9 mouse cellular contexts compared by ENCODE assay signal in genomic region chr6:120837152-120837530, GRCm38 (mm10). TPM values are rescaled to one million over a fixed set of nuclear protein-coding genes. Genes with fewer than 3 reads are reported as not detected.
DNase-seq lines count a peak whose midpoint lies in the region; ATAC-seq and TF ChIP-seq lines count a peak whose summit lies in the region.
"Had no signal": no experiment of that assay in that cellular context is flagged by ENCODE, and none has a peak within 500 bp of the region (broad histone marks: within the 10 kb centered on the region; RNA-seq: fewer than 3 reads in every experiment).

No protein-coding gene starts in this region.

- peak overlapping the region; percentile 65 for H3K4me2 ChIP-seq in embryonic facial prominence, embryonic 11.5 days (ENCODE audit: low read depth, low read length)
- peak overlapping the region; percentile 60 for H3K4me2 ChIP-seq in intestine, embryonic 16.5 days (ENCODE audit: low read depth, low read length)
- H3K4me2 ChIP-seq in neural tube, embryonic 13.5 days = peak overlapping the region; percentile 74

- no peak for DNase-seq in layer of hippocampus, adult 2 months (ENCODE audit: low spot score in 2 of 2)
- no peak for DNase-seq in layer of hippocampus, postnatal 14 days (ENCODE audit: low spot score in 2 of 2)
- DNase-seq in embryonic facial prominence, embryonic 11.5 days (ENCODE audit: low spot score) = no peak
- DNase-seq in B cell, adult 2 months = no peak
- DNase-seq in layer of hippocampus, adult 18-20 months (ENCODE audit: low spot score in 2 of 2) = no peak
- DNase-seq in spleen, postnatal 36 days (ENCODE audit: low spot score in 2 of 2) = no peak
- DNase-seq: gastrocnemius, postnatal 36 days had no signal

- no peaks in the 10 kb centered on the region for H3K4me1 ChIP-seq in embryonic facial prominence, embryonic 11.5 days (ENCODE audit: control insufficient read depth, insufficient read depth, low read length)
- peaks cover 3% of the 10 kb centered on the region; the same call in 1 of the 2 replicates for H3K4me1 ChIP-seq in intestine, embryonic 16.5 days (ENCODE audit: control insufficient read depth, insufficient read depth, low read length)
- peaks cover 19% of the 10 kb centered on the region for H3K4me1 ChIP-seq in neural tube, embryonic 13.5 days (replicated peaks)

- H3K27me3 ChIP-seq in embryonic facial prominence, embryonic 11.5 days (ENCODE audit: control insufficient read depth, insufficient read depth, low read length) = no peaks in the 10 kb centered on the region
- H3K27me3 ChIP-seq in intestine, embryonic 16.5 days (replicated peaks; ENCODE audit: control insufficient read depth, insufficient read depth, low read length) = no peaks in the 10 kb centered on the region
- no peaks in the 10 kb centered on the region for H3K27me3 ChIP-seq in neural tube, embryonic 13.5 days

- no peak overlapping the region for H3K9ac ChIP-seq in embryonic facial prominence, embryonic 11.5 days (replicated peaks; ENCODE audit: low read length)
- peak overlapping the region; percentile 97 for H3K9ac ChIP-seq in intestine, embryonic 16.5 days (ENCODE audit: low read depth, low read length)
- H3K9ac ChIP-seq in neural tube, embryonic 13.5 days = peak overlapping the region; percentile 97

- TF ChIP-seq CTCF in layer of hippocampus, adult 2 months (conservative IDR thresholded peaks at IDR 0.05) = no peak

- no peaks in the 10 kb centered on the region; the same call in 1 of the 2 replicates for H3K36me3 ChIP-seq in embryonic facial prominence, embryonic 11.5 days (replicated peaks; ENCODE audit: control insufficient read depth, insufficient read depth, low read depth, low read length)
- H3K36me3 ChIP-seq in intestine, embryonic 16.5 days (ENCODE audit: control insufficient read depth, insufficient read depth, low read length) = no peaks in the 10 kb centered on the region
- 0 out of 2 replicates have a peak, but pooled peaks cover 6% of the 10 kb centered on the region for H3K36me3 ChIP-seq in neural tube, embryonic 13.5 days

- 0 out of 2 replicates have a peak overlapping the region, but pooled peaks have one; percentile 32 for H3K27ac ChIP-seq in layer of hippocampus, adult 2 months
- H3K27ac ChIP-seq in embryonic facial prominence, embryonic 11.5 days (replicated peaks; ENCODE audit: low read depth, low read length) = no peak overlapping the region
- H3K27ac ChIP-seq in intestine, embryonic 16.5 days (ENCODE audit: low read length) = no peak overlapping the region
- H3K27ac ChIP-seq in neural tube, embryonic 13.5 days (replicated peaks) = no peak overlapping the region

- WGBS in embryonic facial prominence, embryonic 11.5 days = 72% methylated on average over 1 of the region's 1 CpGs
- WGBS in intestine, embryonic 16.5 days = 50% methylated on average over 1 of the region's 1 CpGs
- 77% methylated on average over 1 of the region's 1 CpGs for WGBS in neural tube, embryonic 13.5 days

- no peak for ATAC-seq in embryonic facial prominence, embryonic 11.5 days (replicated peaks; ENCODE audit: insufficient number of reproducible peaks, low FRiP score, low TSS enrichment, low read depth)
- no peak for ATAC-seq in intestine, embryonic 16.5 days
- no peak for ATAC-seq in neural tube, embryonic 13.5 days (ENCODE audit: low read depth)

- H3K4me3 ChIP-seq in layer of hippocampus, adult 2 months = peak overlapping the region; percentile 100; the same call in 1 of the 2 replicates
- H3K4me3 ChIP-seq in embryonic facial prominence, embryonic 11.5 days (ENCODE audit: low read depth, low read length) = peak overlapping the region; percentile 79
- H3K4me3 ChIP-seq in intestine, embryonic 16.5 days (ENCODE audit: low read length) = peak overlapping the region; percentile 75
- peak overlapping the region; percentile 67 for H3K4me3 ChIP-seq in neural tube, embryonic 13.5 days

- H3K9me3 ChIP-seq in embryonic facial prominence, embryonic 11.5 days (replicated peaks; ENCODE audit: control insufficient read depth, low read length) = no peaks in the 10 kb centered on the region
- H3K9me3 ChIP-seq in intestine, embryonic 16.5 days (ENCODE audit: control insufficient read depth, low read length) = no peaks in the 10 kb centered on the region
- no peaks in the 10 kb centered on the region for H3K9me3 ChIP-seq in neural tube, embryonic 13.5 days

RNA-seq across cellular contexts. Expression of gene Bcl2l13, which starts 1.1 kb away (rescaled TPM):
- total RNA-seq in layer of hippocampus, adult 2 months (2021) = 10 to 100 TPM; 36.8 to 47.3 TPM
- 10 to 100 TPM; 49.9 to 51.9 TPM for total RNA-seq in layer of hippocampus, postnatal 14 days (2021)
- polyA plus RNA-seq in embryonic facial prominence, embryonic 11.5 days (2014; fragmentation: Nextera tagmentation; extraction: Ambion mirVana) = 36.6 and 40.1 TPM in 2 replicates
- polyA plus RNA-seq in intestine, embryonic 16.5 days (2015; fragmentation: Nextera tagmentation; extraction: Ambion mirVana) = 18.1 and 19.6 TPM in 2 replicates
- polyA plus RNA-seq in neural tube, embryonic 13.5 days (2015; fragmentation: Nextera tagmentation; extraction: Ambion mirVana) = 23.6 and 23.8 TPM in 2 replicates
- 10 to 100 TPM; 44.1 to 46.3 TPM for total RNA-seq in layer of hippocampus, adult 18-20 months (2021)

RNA-seq across cellular contexts. Expression of gene Atp6v1e1, which starts 14.5 kb away (rescaled TPM):
- total RNA-seq in layer of hippocampus, adult 2 months (2021) = 100 to 1,000 TPM; 467 to 509 TPM
- total RNA-seq in layer of hippocampus, postnatal 14 days (2021) = 100 to 1,000 TPM; 455 to 462 TPM
- polyA plus RNA-seq in embryonic facial prominence, embryonic 11.5 days (2014; fragmentation: Nextera tagmentation; extraction: Ambion mirVana) = 144 and 147 TPM in 2 replicates
- 187 and 202 TPM in 2 replicates for polyA plus RNA-seq in intestine, embryonic 16.5 days (2015; fragmentation: Nextera tagmentation; extraction: Ambion mirVana)
- 301 TPM in 2 replicates for polyA plus RNA-seq in neural tube, embryonic 13.5 days (2015; fragmentation: Nextera tagmentation; extraction: Ambion mirVana)
- total RNA-seq in layer of hippocampus, adult 18-20 months (2021) = 100 to 1,000 TPM; 505 to 520 TPM
